Mouse (Mus musculus): Measurements from ENCODE around the gene Sox5. TPM values are rescaled to one million over a fixed set of nuclear protein-coding genes. Genes with fewer than 3 reads are reported as not detected.
A peak's percentile ranks its signal among the peaks of the same experiment; 100 is the strongest.

The Sox5 gene
- total RNA-seq, 2 experiments from 2014 or later: 4.9 to 7.1 TPM

GRCm38 (mm10) chr6:144457500-144457899 lies 324.3 kb downstream of the Sox5 start:
- no peak for ATAC-seq (replicated peaks; ENCODE audit: low FRiP score, poor library complexity, severe bottlenecking)

DNA sequence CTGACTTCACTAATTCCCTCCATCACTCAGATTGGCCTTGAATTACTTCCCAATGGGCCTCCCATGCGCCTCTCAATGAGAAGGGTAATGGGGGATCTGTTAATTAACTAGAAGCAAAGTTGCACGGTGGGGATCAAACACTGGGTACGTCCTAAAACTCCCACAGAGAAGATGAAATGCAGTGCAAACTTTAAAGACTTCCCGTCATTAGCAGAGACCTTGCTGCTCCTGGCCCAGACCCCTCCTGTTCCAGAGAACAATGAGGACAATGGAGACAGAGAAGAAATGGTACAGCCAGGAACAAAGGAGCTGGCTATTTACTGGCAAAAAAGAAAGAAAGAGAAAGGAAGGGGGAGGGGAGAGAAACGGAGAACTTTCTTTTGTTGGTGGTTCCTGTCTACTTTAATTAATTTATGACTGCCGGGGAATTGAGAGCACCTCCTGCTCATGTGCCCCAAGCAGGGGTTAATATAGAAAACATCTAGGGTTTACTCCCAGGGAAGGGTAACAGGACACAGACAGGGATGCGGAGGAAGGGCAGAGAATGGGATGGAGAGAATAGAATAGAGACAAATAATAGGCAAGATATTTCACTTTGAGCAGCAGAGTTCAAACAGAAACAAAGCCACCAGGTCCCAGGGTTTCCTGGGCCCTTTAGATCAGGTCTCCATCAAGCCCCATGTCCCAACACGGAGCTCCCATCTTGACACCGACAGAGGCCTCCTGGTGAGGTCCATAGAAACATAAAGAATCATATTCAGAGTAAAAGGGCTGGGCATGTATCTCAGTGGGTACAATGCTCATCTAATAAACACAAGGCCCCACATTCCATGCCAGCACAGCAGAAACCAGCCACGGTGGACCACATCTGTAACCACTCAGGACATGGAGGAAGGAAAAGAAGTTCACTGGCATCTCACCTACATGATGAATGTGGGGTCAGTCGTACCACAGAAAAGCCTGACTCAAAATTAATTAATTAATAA lies 327.2 kb downstream of the Sox5 start:
- ATAC-seq (replicated peaks; ENCODE audit: low FRiP score, poor library complexity, severe bottlenecking): no peak

- ATAC-seq (replicated peaks; ENCODE audit: low FRiP score, poor library complexity, severe bottlenecking): no peak
Measured at GRCm38 (mm10) chr6:144453605-144454004, 328.2 kb downstream of the Sox5 start.

- no peak for ATAC-seq (replicated peaks; ENCODE audit: low FRiP score, poor library complexity, severe bottlenecking)
Measured at GRCm38 (mm10) chr6:144453147-144453546, 328.6 kb downstream of the Sox5 start.

GRCm38 (mm10) chr6:144452200-144452977 lies 329.4 kb downstream of the Sox5 start:
- no peak for ATAC-seq (replicated peaks; ENCODE audit: low FRiP score, poor library complexity, severe bottlenecking)

DNA sequence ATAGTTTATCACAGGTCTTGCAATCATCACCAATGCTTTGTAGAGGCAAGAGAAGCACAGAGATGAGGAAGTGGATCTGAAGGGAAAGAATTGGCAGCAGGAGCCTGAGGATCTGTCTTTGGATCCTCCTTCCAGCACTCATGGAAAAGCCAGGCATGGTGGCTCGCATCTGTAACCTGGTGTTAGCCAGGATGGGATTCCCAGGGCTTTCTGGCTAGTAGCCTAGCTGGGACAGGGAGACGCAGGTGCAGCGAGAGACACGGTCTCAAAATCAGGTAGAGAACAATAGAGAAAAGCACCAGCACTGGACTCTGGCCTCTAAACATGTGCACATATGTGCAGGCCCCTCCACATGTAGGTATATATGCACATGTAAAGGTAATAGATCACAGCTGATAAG lies 330.1 kb downstream of the Sox5 start:
- no peak for ATAC-seq (replicated peaks; ENCODE audit: low FRiP score, poor library complexity, severe bottlenecking)

DNA sequence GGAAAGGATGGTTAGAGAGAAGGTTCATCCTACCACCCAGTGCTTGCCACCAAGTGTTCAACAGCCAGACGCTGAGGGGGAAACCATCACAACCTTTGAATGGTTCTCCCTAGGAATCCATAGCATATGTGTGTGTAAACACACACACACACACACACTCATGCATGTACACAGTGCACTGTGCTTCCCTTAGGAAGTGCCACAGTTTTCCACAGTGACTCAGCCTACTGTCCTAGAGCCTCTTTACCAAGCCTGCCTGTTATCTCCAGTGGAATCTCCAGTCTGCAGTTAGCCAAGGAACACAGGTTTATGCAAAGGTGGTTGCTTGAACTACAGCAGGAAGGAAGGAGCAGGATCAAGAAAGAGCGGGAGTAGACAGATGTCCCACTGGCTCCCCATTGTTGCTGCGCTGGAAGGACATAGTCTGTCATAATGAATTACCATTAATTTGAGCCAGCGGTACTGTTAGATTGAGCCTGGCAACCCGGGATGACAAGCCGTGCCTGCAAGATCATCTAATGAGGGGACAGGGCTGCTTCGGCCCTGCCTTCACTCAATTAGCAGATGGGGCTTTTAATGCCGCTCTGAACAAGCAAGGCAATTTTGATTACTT lies 335.9 kb downstream of the Sox5 start:
- ATAC-seq (replicated peaks; ENCODE audit: low FRiP score, poor library complexity, severe bottlenecking): no peak

DNA sequence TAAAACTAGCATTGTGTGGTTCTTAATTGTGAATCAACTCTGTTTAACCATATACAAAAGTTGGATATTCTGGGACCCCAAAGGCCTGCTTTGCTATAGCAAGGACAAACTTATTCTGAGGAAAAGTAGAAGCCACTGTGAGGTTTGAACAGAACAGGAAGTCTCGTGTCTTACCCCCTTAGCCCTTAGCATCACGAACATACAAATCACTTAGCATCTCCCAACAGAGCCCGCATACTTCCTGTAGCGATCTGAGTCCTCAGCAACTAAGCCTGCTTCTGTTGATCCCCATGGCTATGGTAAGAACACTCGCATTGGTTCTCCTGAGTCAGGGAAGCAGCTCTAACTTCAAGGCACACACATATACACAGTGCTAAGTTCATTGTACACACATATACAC lies 337.4 kb downstream of the Sox5 start:
- ATAC-seq (replicated peaks; ENCODE audit: low FRiP score, poor library complexity, severe bottlenecking): no peak

GRCm38 (mm10) chr6:144443681-144444080 lies 338.1 kb downstream of the Sox5 start:
- no peak for ATAC-seq (replicated peaks; ENCODE audit: low FRiP score, poor library complexity, severe bottlenecking)

GRCm38 (mm10) chr6:144429276-144429675 lies 352.5 kb downstream of the Sox5 start:
- no peak for ATAC-seq (replicated peaks; ENCODE audit: low FRiP score, poor library complexity, severe bottlenecking)

DNA sequence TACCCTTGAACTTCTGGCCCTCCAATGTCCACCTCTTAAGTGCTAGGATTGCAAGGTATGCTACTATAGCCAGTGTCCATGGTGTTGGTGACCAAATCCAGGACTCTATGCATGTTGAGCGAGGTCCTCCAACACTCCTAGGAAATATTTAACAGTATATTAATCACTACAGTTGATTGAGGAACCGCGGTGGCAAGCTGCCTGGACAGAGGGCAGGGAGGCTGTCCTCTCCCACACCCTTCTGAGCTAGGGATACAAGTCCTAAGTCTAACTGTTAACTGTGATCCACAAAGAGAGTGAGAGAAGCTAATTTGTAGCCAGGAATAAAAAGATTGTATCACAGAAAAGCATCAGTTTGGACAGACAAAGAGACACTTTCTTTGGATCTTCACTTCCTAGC lies 373.7 kb downstream of the Sox5 start:
- no peak for ATAC-seq (replicated peaks; ENCODE audit: low FRiP score, poor library complexity, severe bottlenecking)

DNA sequence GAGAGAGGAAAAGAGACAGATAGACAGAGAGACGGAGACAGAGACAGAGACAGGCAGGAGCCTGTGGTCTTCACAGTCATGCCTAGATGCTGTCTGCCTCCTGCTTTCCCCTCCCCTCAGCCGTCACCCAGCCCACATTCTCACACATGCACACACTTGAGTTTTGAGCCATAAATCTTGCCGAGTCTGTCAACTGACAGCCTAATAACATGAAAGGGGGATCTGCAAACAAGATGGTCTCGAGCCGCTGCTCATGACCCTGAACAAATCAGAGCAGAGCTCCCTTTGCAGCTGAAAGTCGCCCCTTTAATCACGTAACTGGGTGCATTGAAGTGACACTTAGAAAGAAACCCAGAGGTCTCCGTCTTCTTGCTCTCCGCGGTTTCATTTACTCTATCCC lies 383.7 kb downstream of the Sox5 start:
- ATAC-seq (replicated peaks; ENCODE audit: low FRiP score, poor library complexity, severe bottlenecking): no peak

GRCm38 (mm10) chr6:144393151-144393550 lies 388.6 kb downstream of the Sox5 start:
- ATAC-seq (replicated peaks; ENCODE audit: low FRiP score, poor library complexity, severe bottlenecking): no peak

GRCm38 (mm10) chr6:144389333-144390054 lies 392.3 kb downstream of the Sox5 start:
- no peak for ATAC-seq (replicated peaks; ENCODE audit: low FRiP score, poor library complexity, severe bottlenecking)

DNA sequence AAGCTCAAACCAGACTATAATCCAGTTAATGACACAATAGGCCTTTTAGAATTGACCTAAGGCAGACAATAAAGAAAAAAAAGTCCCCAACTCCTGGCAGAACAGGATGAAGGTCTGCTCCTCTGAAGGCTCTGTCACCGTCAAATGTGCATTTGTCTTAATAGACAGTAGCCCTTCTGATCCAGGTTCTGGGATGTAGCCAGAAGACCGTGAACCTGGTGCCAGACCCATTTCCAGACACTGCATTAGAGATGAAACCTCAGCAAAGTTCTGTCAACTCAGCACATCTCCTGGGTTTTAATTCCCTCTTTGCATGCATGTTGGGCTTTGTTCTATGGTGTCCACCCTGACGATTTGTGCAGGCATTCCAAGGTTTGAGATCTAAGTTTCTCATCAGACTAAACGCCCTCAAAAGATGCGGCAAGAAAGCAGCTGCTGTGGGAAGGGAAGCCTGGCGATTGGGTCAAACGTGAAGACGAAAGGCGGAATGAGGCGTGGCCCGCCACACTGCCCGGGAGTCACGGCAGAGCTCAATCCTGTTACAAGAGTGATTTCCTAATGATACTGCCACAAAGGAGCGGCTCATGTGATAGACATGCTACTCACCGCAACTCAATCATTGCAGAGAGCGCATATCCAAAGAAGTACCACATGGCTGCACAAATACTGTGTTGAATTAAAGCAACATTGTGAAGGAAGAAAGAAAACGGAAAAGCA lies 394.1 kb downstream of the Sox5 start:
- ATAC-seq (replicated peaks; ENCODE audit: low FRiP score, poor library complexity, severe bottlenecking): no peak

GRCm38 (mm10) chr6:144380641-144381040 lies 401.1 kb downstream of the Sox5 start:
- no peak for ATAC-seq (replicated peaks; ENCODE audit: low FRiP score, poor library complexity, severe bottlenecking)

DNA sequence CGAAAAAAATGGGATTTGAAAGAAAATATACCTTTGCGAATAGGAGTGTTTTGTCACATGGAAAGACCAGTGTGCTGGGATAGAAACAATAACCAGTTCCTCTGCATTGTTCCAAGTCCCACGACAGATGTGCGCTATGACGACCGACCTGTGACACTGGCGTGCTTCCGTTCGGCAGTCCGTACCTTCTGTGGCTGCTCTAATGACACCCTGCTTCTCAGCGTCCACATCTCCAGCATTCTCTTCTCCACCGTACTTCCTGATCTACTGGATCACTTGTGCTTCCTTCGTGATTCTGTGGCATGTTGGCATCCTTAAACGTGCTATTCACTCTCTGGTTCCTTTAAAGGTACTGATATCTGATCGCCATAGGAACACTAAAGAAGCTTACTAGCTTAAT lies 401.6 kb downstream of the Sox5 start:
- ATAC-seq (replicated peaks; ENCODE audit: low FRiP score, poor library complexity, severe bottlenecking): no peak

GRCm38 (mm10) chr6:144374810-144375209 lies 407.0 kb downstream of the Sox5 start:
- ATAC-seq (replicated peaks; ENCODE audit: low FRiP score, poor library complexity, severe bottlenecking): no peak

GRCm38 (mm10) chr6:144370699-144371098 lies 411.1 kb downstream of the Sox5 start:
- 0 out of 2 replicates have a peak, but pooled peaks have one; percentile 25 for ATAC-seq (replicated peaks; ENCODE audit: low FRiP score, poor library complexity, severe bottlenecking)
